Mouse (Mus musculus) heart, adult 18-20 months (tissue): ENCODE measurements around the gene 1700029I15Rik. TPM values are rescaled to one million over a fixed set of nuclear protein-coding genes. Genes with fewer than 3 reads are reported as not detected.
A peak's percentile ranks its signal among the peaks of the same experiment; 100 is the strongest.

Experiments used
- DNase-seq, 2 experiments: peaks; one replicate each; pipeline ENCODE4 v3.0.0; 2021 to 2022; ENCODE audit warnings: mixed read lengths in 1 of 2
- long read RNA-seq, 2 experiments: library from polyadenylated mRNA; stranded (forward); transcript quantifications; one replicate each; pipeline ENCODE4 v2.0.0; 2021
- total RNA-seq, 2 experiments: library from RNA; stranded (reverse); gene quantifications; 2 replicates each; pipeline ENCODE4 v1.2.3; 2021

Gene 1700029I15Rik
- total RNA-seq: 1 to 10 TPM in 1 of 2 experiments, under 1 TPM in 1; 0.25 to 1.1 TPM
- long read RNA-seq, experiment 1: 0 reads
- long read RNA-seq, experiment 2: 0 reads

DNA sequence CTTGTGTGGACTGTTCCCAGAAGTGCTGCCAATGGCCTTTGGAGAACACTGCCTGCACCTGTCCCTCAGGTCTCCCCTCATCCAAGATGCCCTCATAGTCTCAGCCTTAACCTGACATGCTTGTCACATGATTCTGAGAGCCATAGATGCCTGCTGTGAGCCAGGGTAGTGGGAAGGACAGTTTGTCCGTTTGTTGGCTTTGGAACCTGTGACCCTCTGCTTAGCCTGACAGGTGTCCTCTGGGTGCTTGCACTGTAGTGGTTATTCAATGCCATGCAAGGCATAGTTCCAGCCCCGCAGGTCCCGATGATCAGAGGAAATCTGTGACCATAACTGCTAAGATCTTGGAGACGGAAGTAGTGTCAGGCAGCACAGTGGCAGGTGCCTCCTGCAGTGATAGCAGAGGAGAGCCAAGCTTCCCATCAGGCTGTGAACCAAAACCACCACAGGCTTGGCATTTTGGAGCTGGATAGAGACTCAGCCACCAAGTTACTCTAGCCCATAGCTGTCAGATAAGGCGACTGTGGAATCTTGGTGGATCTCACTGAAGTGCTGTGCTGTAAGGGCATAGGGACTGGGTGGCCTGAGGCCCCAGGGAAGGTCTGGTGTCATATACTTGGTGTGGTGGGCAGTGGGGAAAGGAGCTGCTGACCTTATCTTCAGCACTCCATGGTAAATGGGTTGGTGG is at the start of gene 1700029I15Rik:
Gene 1700029I15Rik, plus strand, starts transcription at position 638 of the 688 bp plus-strand sequence.
- DNase-seq: no peak

- no peak for DNase-seq
Measured at GRCm38 (mm10) chr2:92342418-92342817, 39.9 kb upstream of the 1700029I15Rik start.

GRCm38 (mm10) chr2:92347191-92347590 is 35.1 kb upstream of the 1700029I15Rik start:
- DNase-seq: no peak

GRCm38 (mm10) chr2:92349589-92350425 is 32.5 kb upstream of the 1700029I15Rik start:
- DNase-seq: no peak

DNA sequence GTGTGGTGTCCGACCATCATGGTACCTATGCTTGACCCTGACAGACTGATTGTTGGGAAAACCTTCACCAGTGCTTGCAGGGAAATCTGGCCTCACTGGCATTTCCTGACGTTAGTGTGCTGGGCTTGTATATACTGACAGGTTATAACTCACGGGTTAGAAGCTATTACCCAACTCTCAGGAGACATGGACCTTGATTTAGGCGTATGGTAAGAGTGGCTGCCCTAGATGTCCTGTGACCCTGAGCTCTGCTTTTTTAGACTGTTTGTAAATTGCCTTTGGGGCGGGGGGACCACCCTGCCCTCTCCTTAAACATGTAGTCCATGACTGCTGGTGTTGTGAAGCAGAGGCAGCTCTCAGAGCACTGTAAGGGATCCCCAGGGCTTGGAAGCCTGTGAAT is 31.7 kb upstream of the 1700029I15Rik start:
- DNase-seq: no peak

GRCm38 (mm10) chr2:92353402-92353801 is 28.9 kb upstream of the 1700029I15Rik start:
- no peak for DNase-seq

GRCm38 (mm10) chr2:92354224-92354623 is 28.1 kb upstream of the 1700029I15Rik start:
- DNase-seq: peak; percentile 39 to 56

- DNase-seq: peak in 1 of 2 experiments; percentile 25
Measured at GRCm38 (mm10) chr2:92359301-92359700, 23.0 kb upstream of the 1700029I15Rik start.

- DNase-seq: no peak
Measured at GRCm38 (mm10) chr2:92360186-92360823, 22.0 kb upstream of the 1700029I15Rik start.

GRCm38 (mm10) chr2:92360893-92361292 is 21.4 kb upstream of the 1700029I15Rik start:
- DNase-seq: no peak

- no peak for DNase-seq
Measured at GRCm38 (mm10) chr2:92361795-92362194, 20.5 kb upstream of the 1700029I15Rik start.

DNA sequence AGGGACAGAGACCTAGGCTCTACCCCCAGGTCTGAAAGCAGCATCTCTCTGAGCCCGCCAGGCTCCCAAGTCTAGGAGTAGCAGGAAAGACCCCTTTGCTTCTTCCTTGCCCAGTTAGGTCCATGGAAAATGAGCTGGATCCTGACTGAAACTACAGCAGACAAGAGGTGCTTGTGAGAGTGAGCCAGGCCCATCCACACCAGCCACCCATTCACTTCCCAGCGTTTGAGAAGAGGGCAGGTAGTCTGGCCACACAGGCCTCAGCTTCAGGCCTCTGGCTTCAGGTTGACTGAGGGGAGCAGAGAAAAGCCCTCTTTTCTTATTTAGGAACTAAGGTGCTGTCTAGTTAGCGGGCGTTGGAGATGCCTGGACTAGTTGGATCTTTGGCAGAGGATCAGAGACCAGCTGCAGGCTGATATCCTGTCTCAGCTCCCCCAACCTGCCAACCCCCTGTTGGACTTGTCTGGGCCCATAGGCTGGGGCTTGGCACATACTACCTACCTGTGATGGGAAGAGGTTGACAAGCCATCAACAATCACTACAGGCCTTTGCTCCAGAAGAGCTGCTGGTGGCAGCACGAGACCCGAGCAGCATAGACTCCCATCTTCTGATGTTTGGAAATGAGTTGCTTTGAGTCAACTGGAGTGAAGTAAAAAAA is 19.6 kb upstream of the 1700029I15Rik start:
- no peak for DNase-seq

- DNase-seq: no peak
Measured at GRCm38 (mm10) chr2:92364086-92364485, 18.3 kb upstream of the 1700029I15Rik start.

- DNase-seq: no peak
Measured at GRCm38 (mm10) chr2:92365568-92365967, 16.8 kb upstream of the 1700029I15Rik start.

- DNase-seq: no peak
Measured at GRCm38 (mm10) chr2:92367383-92368029, 14.8 kb upstream of the 1700029I15Rik start.

- no peak for DNase-seq
Measured at GRCm38 (mm10) chr2:92370375-92370774, 12.0 kb upstream of the 1700029I15Rik start.

DNA sequence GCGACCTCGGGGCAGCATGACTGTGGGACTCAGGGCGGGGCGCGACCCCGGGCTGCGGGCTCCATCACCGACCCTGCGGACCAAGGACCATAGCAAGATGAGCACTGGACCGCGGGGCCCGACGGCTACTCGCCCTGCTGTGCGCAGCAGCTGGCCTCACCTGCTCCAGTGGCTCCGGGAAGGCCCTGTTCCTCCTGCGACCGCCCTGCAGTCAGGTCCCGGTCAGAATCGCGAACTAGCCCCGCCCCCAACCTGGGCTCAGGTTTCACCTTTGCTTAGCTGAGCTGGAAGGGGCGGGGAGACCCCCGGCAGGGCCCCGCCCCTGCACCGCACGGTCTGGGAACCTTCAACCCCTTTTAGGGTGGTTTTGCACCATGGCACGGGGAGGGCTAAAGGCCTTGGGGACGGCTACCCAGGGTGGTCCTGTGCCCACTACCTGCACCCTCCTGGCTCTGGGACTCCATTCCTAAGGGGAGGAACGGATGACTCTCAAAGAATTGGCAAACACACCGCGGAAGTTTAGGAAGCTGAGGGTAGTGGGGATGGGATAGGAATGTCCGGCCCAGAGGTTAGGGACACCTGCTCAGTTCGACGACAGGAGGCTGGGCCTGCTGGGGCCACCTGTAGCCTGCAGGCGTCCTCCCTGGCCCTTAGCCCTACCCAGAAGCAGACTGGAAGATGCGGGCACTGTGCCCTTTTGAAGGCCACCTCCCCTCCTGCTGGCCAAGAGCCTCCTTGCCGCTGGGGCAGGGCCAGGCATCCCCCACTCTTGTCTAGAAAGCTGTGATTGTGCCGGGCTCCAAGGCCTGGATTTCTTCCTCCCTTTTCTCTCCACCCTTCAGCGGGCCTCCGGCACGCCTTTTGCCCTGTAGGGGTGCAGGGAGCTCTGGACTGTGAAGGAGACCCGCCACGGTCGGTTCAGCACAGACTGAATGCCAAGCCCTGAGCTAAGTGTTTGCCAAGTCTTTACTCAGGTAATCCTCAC is 11.2 kb upstream of the 1700029I15Rik start:
- DNase-seq: no peak

GRCm38 (mm10) chr2:92371971-92372690 is 10.2 kb upstream of the 1700029I15Rik start:
- DNase-seq: no peak

- DNase-seq: peak in 1 of 2 experiments; percentile 57
Measured at GRCm38 (mm10) chr2:92372767-92373436, 9.4 kb upstream of the 1700029I15Rik start.
